ENCODE assay signal across 10 mouse cellular contexts in the genomic region with DNA sequence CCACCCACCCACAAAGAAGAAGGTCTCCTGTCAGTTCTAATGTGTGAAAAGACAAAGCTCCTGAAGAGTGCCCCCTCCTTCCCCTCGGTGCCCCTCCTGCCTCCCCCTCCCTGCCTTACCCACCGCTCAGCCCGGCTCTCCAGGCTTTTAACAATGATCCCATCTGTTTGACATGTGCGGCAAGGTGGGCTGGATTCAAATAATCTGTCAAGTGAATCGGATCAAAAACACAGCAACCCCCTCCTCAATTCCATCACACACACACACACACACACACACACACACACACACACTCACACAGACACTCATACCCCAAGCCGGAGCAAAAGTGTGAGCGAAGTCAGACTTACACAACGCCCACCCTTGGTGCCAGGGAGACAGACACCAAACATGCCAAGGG. TPM values are rescaled to one million over a fixed set of nuclear protein-coding genes. Genes with fewer than 3 reads are reported as not detected.
A peak's percentile ranks its signal among the peaks of the same experiment; 100 is the strongest.
DNase-seq lines count a peak whose midpoint lies in the region; ATAC-seq lines count a peak whose summit lies in the region.
"Had no signal": no experiment of that assay in that cellular context is flagged by ENCODE, and none has a peak within 500 bp of the region (broad histone marks: within the 10 kb centered on the region; RNA-seq: fewer than 3 reads in every experiment).

No protein-coding gene starts in this region.

- peaks cover 6% of the 10 kb centered on the region for H3K4me1 ChIP-seq in heart, embryonic 12.5 days (replicated peaks)
- H3K4me1 ChIP-seq in forebrain, embryonic 16.5 days (replicated peaks; ENCODE audit: control insufficient read depth, insufficient read depth, low read length), result peaks cover 22% of the 10 kb centered on the region
- H3K4me1 ChIP-seq in midbrain, embryonic 12.5 days, result peaks cover 19% of the 10 kb centered on the region

- no peak for DNase-seq in heart, adult 9 months (ENCODE audit: low spot score in 2 of 2)
- peak; percentile 41 for DNase-seq in embryo, embryonic 10.5 days (ENCODE audit: low spot score)
- no peak for DNase-seq in frontal cortex, postnatal 25 days (ENCODE audit: low spot score in 2 of 2)
- no peak for DNase-seq in gastrocnemius, postnatal 14 days
- DNase-seq in ovary, postnatal 10 days (ENCODE audit: low spot score), result no peak
- DNase-seq: kidney, adult 18-20 months had no signal

- no peak overlapping the region for H3K4me3 ChIP-seq in heart, embryonic 12.5 days
- H3K4me3 ChIP-seq in forebrain, embryonic 16.5 days (replicated peaks; ENCODE audit: low read length), result peak overlapping the region; percentile 18
- H3K4me3 ChIP-seq in midbrain, embryonic 12.5 days, result 0 out of 2 replicates have a peak overlapping the region, but pooled peaks have one; percentile 13

- peaks cover 12% of the 10 kb centered on the region; the same call in 1 of the 2 replicates for H3K27me3 ChIP-seq in heart, embryonic 12.5 days (replicated peaks)
- H3K27me3 ChIP-seq in forebrain, embryonic 16.5 days (replicated peaks; ENCODE audit: control insufficient read depth, insufficient read depth, low read length), result no peaks in the 10 kb centered on the region
- H3K27me3 ChIP-seq in midbrain, embryonic 12.5 days, result 0 out of 2 replicates have a peak, but pooled peaks cover 4% of the 10 kb centered on the region

- ATAC-seq in heart, embryonic 12.5 days (ENCODE audit: insufficient number of reproducible peaks, low FRiP score), result no peak
- peak; percentile 73 for ATAC-seq in forebrain, embryonic 16.5 days
- peak; percentile 81 for ATAC-seq in midbrain, embryonic 12.5 days (ENCODE audit: low FRiP score, low read depth)

- H3K4me2 ChIP-seq in heart, embryonic 12.5 days, result peak overlapping the region; percentile 36
- peak overlapping the region; percentile 44 for H3K4me2 ChIP-seq in forebrain, embryonic 16.5 days (ENCODE audit: low read length)
- peak overlapping the region; percentile 39 for H3K4me2 ChIP-seq in midbrain, embryonic 12.5 days (replicated peaks)

- no peak overlapping the region for H3K27ac ChIP-seq in heart, embryonic 12.5 days (ENCODE audit: poor library complexity, severe bottlenecking)
- H3K27ac ChIP-seq in forebrain, embryonic 16.5 days (ENCODE audit: low read length), result peak overlapping the region; percentile 56; the same call in 1 of the 2 replicates
- no peak overlapping the region for H3K27ac ChIP-seq in midbrain, embryonic 12.5 days (replicated peaks)

- no peaks in the 10 kb centered on the region for H3K9me3 ChIP-seq in heart, embryonic 12.5 days (replicated peaks)
- no peaks in the 10 kb centered on the region for H3K9me3 ChIP-seq in forebrain, embryonic 16.5 days (ENCODE audit: control insufficient read depth, low read length)
- no peaks in the 10 kb centered on the region for H3K9me3 ChIP-seq in midbrain, embryonic 12.5 days

- H3K9ac ChIP-seq in heart, embryonic 12.5 days, result no peak overlapping the region
- no peak overlapping the region; the same call in 1 of the 2 replicates for H3K9ac ChIP-seq in forebrain, embryonic 16.5 days (replicated peaks; ENCODE audit: low read depth, low read length)
- no peak overlapping the region; the same call in 1 of the 2 replicates for H3K9ac ChIP-seq in midbrain, embryonic 12.5 days (replicated peaks)

- intact Hi-C loops in gastrocnemius, postnatal 14 days (cut with DNase I; ENCODE audit: low total_unique reads), result loop anchor here (10.0 kb wide), 1 partner anchor 174 kb away; no protein-coding TSS in a partner anchor

- WGBS in heart, embryonic 12.5 days, result 25% methylated on average over 8 of the region's 8 CpGs
- 12% methylated on average over 8 of the region's 8 CpGs for WGBS in forebrain, embryonic 16.5 days
- WGBS in midbrain, embryonic 12.5 days, result 18% methylated on average over 8 of the region's 8 CpGs

- H3K36me3 ChIP-seq in heart, embryonic 12.5 days, result no peaks in the 10 kb centered on the region
- H3K36me3 ChIP-seq in forebrain, embryonic 16.5 days (ENCODE audit: control insufficient read depth, insufficient read depth), result no peaks in the 10 kb centered on the region
- H3K36me3 ChIP-seq in midbrain, embryonic 12.5 days, result no peaks in the 10 kb centered on the region

RNA-seq across cellular contexts. Expression of gene Pappa2, which starts 19.7 kb away (rescaled TPM):
- polyA plus RNA-seq in heart, embryonic 12.5 days (2016; fragmentation: Nextera tagmentation; extraction: Ambion mirVana), result 0.17 and 0.24 TPM in 2 replicates
- 1.3 and 1.7 TPM in 2 replicates for polyA plus RNA-seq in forebrain, embryonic 16.5 days (2015; fragmentation: Nextera tagmentation; extraction: Ambion mirVana)
- polyA plus RNA-seq in midbrain, embryonic 12.5 days (2016; fragmentation: Nextera tagmentation; extraction: Ambion mirVana), result 1.9 and 3.3 TPM in 2 replicates
- under 1 TPM; 0.11 to 0.21 TPM for total RNA-seq in gastrocnemius, postnatal 14 days (2021)
- total RNA-seq: liver, adult 2 months had no signal
- polyA plus RNA-seq: liver, adult 2 months had no signal
